Mouse (Mus musculus) c-Kit-positive CD71-positive TER-119-negative erythroid progenitor cells, embryonic 14.5 days (primary cell): ENCODE data around the gene Kcnc4.

ENCODE experiments used
- DNase-seq: peaks from one replicate; pipeline ENCODE4 v3.0.0-alpha.2; 2013; ENCODE audit warnings: low read depth

Kcnc4 gene

DNA sequence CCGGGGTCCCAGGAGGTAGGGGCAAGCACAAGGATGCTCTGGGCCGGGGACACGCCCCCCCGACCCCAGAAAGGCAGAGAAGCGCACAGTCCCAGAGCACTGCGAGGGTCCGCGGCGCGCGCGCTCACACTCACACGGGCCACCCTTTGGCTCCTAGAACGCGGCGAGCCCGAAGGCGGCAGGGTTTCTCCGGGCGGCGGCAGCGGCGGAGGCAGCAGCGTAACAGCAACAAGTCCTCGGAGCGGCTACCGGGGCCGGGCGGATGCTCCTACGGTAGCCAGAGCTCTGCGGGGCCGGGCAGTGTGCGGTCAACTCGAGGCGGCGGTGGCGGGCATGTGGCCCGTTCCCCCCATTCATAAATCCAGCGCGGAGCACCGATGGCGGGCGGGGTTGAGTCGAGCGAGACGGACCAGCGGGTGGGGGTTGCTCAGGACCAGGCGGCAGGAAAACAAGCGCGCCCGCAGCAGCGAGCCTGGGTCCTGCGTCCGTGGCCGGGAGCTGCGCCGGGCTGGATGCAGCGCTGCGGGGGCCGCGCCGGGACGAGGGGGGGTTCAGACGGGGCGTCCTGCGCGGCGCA lies at the start of gene Kcnc4:
TSS of gene Kcnc4 (minus strand) at position 357 of the 577 bp plus-strand sequence.
- no peak for DNase-seq

- DNase-seq = no peak
Measured at GRCm38 (mm10) chr3:107508696-107509095, 49.3 kb upstream of the Kcnc4 start.

- DNase-seq = no peak
Measured at GRCm38 (mm10) chr3:107507966-107508365, 48.6 kb upstream of the Kcnc4 start.

DNA sequence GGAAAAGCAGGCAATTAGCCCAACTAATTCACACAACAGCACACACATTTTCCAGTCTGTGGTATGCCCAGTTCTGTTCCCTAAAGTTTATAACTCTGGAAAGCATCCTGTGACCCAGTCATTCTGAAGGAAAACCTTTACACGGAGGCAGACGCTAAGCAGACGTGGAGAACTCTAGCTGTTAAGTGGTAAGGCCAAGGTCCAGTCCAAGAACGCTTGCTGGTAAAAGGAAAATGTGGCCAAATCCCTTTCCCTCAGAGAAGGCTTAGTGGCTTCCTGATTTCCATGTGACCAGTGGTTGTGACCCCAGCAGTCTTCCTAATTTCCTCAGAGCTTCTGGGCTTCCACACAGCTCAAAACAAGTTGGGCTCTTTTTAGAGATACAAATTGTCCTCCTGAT lies 47.2 kb upstream of the Kcnc4 start:
- DNase-seq = no peak

GRCm38 (mm10) chr3:107505464-107506367 lies 46.4 kb upstream of the Kcnc4 start:
- DNase-seq = no peak

GRCm38 (mm10) chr3:107504542-107504941 lies 45.2 kb upstream of the Kcnc4 start:
- no peak for DNase-seq

DNA sequence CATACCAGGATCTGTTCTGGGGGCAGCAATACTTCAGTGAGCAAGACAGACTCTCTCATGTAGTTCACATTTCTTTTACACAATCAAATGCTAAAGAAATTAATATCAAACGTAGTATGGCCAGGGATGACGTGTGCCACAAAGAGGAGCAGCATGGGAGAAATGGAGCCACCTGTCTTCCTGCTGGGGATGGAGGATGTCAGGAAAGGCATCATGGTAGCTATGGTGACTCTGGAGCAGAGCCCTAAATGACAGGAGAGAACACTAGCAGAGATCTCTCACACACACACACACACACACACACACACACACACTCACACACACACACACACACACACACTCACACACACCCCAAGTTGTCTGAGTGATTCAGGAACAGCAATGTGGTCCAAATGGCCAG lies 44.4 kb upstream of the Kcnc4 start:
- DNase-seq = no peak

DNA sequence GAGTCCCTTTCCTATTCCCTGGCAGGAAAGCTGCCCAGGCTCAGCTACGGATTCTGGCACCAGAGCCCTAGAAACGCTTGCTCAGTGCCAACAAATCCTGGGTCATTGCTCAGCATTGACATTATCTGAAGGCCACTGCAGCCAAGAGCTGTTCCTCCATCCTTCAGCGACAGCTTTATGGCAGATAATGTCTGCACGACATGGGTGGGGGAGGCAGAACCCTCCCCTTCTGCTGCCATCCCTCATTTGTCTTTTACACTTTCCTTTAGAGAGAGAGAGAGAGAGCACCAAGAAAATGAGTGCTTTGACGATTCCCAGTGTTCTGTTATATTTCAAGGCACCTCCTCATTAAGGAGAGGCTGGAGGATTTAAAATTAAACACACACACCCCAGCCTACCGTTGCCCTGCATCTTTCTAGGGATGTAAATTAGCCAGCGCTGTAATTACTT lies 42.4 kb upstream of the Kcnc4 start:
- DNase-seq = no peak

DNA sequence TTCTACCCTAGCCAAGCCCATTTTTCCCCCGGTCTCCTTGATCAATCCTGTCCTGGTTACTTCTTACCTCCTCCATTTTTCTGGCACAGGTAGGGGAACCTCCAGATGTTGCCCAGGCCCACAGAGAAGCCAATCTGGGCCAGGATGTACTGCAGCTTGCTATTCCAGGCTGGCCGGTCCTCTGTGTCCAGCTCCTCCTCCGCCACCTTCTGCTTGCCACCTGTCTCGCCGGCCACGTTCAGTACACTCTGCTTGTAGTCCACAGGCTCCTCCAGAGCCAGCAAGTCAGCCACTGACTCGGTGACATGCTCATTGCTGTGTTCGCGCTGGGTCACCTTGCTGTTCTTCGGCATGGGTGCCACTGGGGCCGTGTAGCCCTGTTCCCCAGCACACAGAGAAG lies 40.9 kb upstream of the Kcnc4 start:
- DNase-seq = no peak

DNA sequence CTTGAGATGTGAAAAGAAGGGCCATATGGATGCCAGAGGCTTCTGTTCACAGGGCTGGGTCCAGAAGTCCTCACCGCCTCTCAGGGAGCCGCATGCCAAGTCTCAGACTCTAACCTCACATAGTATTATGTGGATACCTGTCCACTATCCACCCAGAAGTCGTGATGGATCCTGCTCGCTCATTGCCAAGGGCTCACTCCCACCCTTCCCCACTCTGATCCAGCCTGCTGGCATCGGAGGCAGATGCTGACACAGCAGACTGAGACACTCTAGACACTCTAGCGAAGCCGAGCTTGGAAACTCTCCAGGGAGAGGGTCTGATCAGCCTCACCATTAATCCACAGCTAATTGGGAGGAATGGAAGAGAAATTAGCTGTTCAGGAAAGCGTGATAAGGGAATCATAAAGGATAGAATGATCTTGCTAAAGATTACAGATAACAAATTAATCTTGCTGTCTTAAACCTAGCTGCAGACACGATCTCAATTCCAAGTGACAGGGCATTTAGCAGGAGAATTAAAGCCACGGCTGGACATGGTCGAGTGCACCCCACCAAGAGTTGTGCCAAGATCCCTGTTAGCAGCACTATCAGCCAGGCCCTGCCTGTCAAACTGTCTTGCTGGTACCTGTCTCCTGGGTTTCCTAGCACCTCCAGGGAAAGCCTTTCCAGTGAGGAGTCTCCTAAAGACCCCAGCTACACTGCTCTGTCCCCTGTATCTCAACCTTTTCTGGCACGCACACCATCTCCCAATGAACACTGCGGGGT lies 36.9 kb upstream of the Kcnc4 start:
- DNase-seq = no peak

DNA sequence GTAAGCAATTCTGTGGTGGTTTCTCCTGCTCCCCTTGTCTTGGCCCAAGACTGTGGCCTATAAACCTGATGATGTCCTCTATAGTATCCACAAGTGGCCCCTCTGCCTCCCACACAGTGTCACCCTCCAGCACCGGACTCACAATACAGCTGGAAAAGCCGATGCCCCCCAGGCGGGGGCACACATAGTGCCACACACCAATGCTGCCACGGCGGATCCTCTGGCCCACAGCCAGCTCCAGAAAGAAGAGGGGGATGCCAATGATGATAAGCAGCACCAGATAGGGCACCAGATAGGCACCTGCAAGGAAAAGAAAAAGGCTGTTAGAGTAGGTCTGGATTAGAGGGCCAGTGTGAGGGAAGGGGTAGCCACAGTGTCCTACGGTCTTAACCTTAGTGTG lies 36.2 kb upstream of the Kcnc4 start:
- DNase-seq = no peak

DNA sequence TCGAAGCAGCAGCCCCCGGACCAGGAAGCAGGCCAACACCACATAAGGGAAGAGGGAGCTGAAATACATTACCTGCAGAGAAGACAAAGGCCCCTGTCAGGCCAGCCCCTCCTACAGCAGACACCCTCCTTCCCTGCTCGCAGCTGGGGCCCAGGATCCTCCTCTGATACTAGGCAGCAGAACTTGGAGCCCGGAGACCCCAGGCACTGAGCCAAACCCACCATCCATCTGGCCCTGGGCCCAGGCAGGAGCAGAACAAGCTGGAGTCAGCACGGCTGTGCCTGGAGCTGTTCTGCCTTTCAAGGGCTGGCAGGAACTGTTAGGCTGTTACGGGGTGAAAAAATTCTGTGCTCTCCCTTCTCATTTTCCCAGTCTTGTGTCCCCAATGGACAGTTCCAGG lies 32.1 kb upstream of the Kcnc4 start:
- no peak for DNase-seq

GRCm38 (mm10) chr3:107488637-107489036 lies 29.3 kb upstream of the Kcnc4 start:
- DNase-seq = no peak

DNA sequence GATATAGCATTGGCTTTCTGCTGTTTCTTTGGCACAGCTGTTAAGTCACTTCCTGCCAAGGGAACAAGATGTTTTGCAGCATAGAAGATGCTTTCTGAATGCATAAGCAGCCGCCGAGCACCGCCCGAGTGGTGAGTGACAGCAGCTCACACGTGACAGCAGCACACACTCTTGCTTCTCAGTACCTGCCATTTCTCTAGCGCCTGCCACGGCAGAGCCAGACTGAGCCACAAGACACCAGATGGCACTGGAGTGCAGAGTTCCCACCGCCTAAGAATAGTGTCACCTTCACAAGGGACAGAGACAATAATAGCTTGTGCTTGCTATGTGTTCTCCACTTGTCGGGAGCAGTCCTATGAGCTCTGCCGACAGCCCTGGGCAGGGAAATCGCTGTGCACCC lies 23.9 kb upstream of the Kcnc4 start:
- DNase-seq = no peak

DNA sequence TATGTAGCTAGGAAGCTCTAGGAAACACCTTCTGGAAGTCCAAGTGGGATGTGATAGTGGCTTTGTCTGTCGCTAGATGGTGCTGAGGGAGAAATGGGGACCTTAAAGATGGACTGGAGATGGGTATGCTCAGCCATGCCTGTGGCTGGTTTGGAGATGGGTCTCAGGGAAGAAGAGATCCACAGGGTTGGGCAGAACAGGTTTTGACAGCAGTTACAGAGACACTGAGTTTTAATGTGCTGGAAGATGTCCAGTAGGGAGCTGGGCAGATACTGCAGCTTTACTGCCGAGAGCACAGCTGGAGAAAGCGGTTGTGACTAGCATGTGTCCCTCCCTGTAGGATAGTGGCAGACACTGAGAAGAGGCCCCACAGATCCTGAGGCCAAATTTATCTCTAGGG lies 21.3 kb upstream of the Kcnc4 start:
- no peak for DNase-seq

- DNase-seq = peak; percentile 11
Measured at GRCm38 (mm10) chr3:107472198-107472597, 12.8 kb upstream of the Kcnc4 start.

DNA sequence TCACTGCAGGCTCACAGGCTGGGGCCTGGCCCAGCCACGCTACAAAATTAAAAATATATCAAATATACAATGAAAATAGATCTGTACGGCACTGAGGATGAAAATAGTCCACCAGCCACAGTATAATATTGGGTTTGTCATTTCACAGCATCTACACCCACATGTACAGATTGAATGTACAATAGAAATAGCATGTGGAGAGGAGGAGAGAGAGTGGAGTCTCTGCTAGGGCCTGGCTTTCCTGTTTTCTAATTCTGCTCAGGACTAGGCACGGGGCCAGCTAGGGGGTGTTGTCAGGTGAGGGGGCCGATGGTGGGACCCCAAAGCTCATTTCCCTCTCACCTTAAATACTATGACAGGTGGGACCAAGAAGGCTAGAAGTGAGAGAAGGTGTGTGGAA lies 9.7 kb upstream of the Kcnc4 start:
- DNase-seq = no peak

- DNase-seq = no peak
Measured at GRCm38 (mm10) chr3:107468106-107468505, 8.8 kb upstream of the Kcnc4 start.

DNA sequence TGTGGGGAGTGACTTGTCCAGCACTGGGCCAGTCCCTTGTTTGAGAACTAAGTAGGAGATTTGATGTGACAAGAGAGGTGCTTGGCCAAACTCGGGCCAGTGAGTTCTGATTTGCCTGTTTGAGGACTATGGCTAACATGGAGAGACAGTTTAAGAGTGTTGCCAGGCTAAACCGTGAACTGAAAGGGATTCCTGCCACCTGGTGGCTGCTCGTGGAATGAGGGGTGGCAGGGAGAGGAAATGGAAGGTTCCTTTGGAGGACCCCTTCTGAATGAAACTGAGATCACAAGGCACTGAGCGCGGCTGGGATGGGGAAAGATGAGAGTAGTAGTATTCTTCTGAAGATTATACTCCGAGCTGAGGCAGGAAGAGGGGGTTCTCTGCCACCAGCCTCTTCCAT lies 7.2 kb upstream of the Kcnc4 start:
- no peak for DNase-seq

DNA sequence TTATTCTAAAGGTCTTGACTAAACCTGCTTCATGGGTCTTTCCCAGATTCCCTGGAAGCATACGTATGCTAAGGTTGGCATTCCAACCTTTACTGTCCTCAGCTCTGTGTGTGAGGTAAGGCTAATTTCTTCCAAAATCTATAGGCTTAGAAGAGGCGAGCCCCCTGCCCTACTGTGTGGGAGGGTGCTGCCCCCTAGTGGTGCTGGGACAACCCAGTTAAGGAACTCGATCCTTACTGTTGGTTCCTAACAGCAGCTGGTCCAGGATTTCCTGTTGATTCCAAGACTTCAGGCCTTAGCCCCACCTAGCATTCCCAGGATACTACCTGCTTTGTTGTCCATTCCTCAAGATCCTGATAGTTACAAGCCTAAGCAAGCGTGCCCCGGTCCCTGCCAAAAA lies 2.8 kb upstream of the Kcnc4 start:
- peak; percentile 16 for DNase-seq

DNA sequence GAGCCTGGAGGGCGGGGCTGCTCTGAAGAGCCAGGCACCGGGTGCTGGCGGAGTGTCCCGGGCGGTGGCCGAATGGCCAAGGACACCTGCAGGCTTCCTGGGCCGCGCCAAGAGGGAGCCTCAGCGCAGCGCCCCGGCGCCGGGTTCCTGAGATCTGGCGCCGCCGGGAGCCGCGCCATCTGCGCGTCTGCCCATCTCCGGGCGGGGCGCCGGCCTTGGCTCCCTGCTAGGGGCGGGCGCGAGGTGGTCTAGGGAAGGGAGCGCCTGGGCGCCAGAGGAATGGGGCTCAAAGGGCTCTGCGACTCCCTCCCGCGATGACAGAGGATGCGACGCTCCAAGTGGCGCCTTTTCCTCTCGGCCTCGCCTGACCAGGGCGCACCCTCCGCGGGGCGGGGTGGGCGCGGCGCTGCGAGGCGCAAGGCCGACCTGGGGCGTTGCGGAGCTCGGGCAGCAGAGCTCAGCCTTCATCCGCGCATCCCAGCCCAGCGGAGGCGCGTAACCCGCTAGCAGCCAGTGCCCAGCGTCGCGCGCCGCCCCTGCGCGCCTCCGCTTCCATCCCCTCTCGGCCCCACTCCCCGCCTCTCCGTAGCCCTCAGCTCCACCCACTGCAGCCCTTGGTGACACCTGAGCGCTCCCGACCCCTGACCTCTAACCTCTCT lies 550 bp upstream of the Kcnc4 start:
- no peak for DNase-seq

DNA sequence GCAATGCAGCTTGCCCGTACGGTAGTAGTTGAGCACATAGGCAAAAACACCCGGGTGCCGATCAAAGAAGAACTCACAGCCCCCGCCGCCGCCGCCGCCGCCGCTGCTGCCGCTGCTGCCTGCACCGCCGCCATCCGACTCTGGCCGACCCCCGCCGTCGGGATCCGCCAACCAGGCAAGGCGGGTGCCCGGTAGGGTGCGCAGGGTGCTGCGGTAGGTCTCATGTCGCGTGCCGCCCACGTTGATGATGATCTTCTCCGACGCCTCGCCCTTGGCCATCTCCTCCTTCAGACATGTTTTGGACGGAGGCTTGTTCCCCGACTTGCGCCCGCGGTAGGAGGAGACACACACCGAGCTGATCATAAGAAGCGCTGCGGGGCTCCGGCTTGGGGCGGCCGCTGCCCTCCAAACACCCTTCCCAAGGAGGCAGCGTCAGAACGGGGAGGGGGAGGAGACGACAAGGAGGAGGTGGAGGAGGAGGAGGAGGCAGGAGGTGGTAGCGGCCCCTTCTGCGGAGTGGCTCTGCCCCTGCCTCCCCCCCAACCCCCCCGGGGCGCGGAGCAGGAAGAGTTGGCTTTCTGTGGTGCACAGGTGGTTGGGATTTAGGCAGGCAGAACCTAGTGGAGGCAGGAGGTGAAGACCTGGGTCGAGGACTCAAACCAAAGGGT lies 690 bp downstream of the Kcnc4 start:
- DNase-seq = no peak
